Mouse (Mus musculus) T-helper 2 cell (primary cell): ENCODE measurements around the gene Dars.

Source experiments
- in situ Hi-C: fragments of 300-600 bp; cut with MboI, MseI; formaldehyde crosslinking; loops from one replicate; pipeline ENCODE4 v1.15.1; 2025; ENCODE audit warnings: high pct_unique_total_duplicates

Gene Dars

DNA sequence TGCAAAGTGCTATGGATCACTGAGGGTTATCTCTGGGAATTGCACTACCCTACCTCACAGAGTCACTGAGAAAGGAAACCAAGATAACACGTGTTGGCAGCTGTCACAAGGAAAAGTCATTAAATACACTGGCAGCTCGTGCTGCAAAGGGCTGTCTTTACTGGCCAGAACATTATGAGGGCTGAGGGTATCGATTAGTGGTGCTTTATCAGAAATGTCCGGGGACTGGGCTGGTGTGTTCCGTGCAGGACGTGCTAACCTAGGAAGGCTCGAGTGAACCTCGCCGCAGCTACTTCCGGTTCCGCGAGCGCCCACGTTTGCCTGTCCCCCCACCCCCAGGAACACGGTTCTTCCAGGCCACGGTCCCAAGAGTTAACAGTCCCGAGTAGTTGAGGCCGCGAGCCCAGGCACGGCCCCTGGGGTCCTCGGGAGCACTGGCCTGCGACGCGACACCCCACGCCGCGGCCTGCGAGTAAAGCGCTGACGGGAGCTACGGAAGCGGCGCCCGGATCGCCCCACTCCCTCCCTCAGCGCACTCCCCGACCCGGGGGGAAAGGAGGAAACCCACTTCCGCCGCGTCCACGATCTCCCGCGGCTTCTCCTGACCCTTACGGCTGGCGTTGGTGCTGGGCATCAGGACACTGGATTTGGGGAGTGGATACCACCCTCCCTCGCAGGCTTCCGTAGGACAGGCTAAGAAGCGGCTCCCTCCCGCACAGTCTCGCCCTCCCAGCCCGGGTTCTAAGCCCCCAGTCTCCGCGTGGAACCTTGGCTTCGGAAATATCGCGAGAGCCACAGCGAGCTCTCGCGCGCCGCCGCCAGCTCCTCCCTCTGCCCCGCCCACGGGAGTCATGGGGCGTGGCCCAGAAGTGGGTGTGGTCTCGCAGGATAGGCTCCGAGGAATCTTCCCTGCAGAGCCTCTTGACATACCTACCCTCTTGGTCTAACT, at the start of gene Dars:
Gene Dars, minus strand, starts transcription at position 785 of the 949 bp plus-strand sequence.
- in situ Hi-C loops = no loop called here

- in situ Hi-C loops = loop anchor here (5.0 kb wide), 1 partner anchor 75 kb away; no protein-coding TSS in a partner anchor
Measured at GRCm38 (mm10) chr1:128466828-128467227, 49.7 kb upstream of the Dars start.

DNA sequence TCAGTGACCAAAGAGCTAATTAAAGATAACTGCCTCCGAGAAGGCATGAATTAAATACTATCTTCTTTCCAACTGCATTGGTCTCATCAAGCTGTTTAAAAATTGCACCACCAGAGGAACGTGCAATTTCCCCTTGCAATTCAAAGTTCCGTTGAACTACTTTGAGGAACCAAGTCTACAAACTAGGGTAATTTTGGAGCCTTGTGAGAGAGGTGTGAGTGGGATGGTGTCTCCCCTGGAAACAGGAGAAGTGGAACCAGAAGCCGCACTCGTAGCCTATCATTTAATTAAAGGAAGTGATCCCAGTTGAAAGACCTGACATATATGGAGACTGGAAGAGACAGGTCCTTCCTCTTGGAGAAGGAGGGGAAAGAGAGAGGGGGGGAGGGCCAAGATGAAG, 46.3 kb upstream of the Dars start:
- in situ Hi-C loops = no loop called here

GRCm38 (mm10) chr1:128462389-128462788, 45.2 kb upstream of the Dars start:
- in situ Hi-C loops = no loop called here

DNA sequence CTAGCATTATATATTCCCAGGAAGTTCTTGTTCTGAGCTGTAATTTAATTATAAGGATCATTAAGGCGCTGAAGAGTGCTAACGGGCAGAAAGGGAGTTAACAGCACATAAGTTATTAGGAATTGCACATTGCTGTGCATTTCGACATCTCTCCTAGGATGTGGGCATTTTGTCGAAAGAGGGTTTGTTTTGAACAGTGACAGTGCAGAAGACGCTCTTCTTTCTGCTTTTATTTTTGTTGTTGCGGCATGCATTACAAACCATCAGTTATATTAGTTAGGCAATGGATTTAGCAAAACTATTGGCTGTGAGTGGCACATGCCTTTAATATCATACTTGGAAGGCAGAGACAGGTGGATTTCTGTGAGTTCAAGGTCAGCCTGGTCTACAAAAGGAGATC, 43.6 kb upstream of the Dars start:
- in situ Hi-C loops = no loop called here

DNA sequence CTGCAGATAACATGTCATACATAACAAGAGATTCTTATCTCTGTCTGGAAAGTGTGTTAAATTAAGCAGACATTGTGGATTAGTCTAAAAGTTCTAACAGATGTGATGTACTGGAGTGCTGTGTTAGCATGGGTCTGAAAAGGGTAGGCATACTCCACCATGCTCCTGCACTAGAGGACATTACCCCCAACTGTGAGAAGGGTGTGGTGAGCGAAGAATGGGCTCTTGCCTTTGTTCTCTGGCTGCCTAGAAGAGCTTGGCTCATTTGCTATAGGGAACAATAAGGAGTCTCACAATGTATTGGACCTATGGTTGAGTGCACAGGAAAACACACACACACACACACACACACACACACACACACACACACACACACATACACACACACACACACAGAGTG, 42.3 kb upstream of the Dars start:
- in situ Hi-C loops = no loop called here

- in situ Hi-C loops = no loop called here
Measured at GRCm38 (mm10) chr1:128459011-128459410, 41.8 kb upstream of the Dars start.

DNA sequence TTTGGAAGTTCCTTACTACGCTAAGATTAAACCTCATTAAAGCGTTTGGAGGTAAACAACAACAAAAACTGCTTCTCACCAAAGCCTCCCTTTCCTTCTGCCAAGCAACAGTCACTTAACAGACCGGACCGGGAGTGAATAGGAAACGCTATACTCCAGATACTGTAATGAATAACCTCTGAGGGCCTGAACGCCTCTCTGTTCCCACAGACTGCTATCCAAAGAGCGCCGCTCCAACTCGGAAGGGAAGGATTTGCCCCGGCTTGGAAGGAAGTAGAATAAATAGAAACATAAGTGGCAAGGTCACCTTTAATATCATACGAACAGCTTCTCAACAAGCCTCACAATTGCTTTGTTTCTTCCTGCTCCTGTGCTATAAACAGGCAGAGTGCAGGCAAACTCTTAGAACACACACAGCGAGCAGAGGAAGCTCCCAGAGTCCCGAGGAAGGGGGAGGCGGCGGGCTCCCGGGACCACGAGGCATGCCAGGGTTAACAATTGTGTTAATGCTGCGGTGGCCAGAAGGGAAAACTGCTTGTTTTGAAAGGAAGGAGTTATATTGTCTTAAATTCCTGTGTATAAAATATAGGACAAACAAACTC, 39.8 kb upstream of the Dars start:
- in situ Hi-C loops = no loop called here

- in situ Hi-C loops = no loop called here
Measured at GRCm38 (mm10) chr1:128456271-128456670, 39.1 kb upstream of the Dars start.

DNA sequence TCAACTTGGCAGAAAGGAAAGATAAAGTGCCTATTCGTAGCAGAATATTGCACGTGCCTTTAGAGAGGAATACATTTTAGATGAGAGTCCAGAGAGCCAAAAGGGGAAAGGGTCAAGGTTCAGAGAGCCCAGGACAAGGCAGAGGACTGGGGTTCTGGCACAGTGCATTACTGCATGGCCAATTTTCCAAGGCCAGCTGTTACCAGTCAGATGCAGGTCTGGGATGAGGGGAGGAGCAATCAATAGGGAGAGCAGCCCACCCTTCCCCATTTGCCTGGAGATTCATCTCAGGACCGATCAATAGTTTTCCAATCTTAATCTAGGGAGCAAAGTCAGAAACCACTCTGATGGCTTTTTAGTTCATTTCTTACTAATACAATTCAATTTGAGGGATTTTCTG, 35.0 kb upstream of the Dars start:
- in situ Hi-C loops = no loop called here

- in situ Hi-C loops = no loop called here
Measured at GRCm38 (mm10) chr1:128451183-128451582, 34.0 kb upstream of the Dars start.

DNA sequence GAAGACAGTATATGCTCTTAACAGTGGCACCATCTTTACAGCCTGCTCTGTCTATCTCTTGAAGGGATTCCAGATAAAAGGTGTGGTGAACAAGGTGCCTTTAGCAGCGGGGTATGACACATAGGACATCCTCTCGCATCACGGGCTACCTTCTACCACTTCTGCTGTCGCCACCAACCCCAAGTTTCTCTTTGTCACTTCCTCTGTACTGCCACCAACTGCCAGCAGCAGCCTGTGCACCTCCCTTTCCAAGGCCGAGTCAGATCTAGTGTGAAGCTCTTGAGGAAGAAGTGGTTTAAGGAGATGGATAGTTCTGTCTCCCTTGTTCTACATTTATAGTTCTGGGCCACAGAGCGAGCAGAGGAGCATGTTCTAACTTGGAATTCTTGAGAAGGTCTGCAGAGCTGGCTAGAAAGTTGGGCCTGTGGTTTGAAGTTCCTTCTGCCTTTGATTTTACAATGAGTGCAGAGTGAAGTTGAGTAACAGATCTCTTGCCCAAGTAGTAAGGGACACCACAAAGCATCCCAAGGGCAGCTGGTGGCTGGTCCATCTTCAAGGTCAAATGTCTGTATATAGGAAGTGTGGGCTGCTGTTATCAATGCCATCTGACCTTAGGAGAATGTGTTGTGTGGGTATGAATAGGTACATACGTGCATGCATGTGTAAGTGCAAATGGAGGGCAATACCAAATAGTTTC, 30.2 kb upstream of the Dars start:
- in situ Hi-C loops = no loop called here

DNA sequence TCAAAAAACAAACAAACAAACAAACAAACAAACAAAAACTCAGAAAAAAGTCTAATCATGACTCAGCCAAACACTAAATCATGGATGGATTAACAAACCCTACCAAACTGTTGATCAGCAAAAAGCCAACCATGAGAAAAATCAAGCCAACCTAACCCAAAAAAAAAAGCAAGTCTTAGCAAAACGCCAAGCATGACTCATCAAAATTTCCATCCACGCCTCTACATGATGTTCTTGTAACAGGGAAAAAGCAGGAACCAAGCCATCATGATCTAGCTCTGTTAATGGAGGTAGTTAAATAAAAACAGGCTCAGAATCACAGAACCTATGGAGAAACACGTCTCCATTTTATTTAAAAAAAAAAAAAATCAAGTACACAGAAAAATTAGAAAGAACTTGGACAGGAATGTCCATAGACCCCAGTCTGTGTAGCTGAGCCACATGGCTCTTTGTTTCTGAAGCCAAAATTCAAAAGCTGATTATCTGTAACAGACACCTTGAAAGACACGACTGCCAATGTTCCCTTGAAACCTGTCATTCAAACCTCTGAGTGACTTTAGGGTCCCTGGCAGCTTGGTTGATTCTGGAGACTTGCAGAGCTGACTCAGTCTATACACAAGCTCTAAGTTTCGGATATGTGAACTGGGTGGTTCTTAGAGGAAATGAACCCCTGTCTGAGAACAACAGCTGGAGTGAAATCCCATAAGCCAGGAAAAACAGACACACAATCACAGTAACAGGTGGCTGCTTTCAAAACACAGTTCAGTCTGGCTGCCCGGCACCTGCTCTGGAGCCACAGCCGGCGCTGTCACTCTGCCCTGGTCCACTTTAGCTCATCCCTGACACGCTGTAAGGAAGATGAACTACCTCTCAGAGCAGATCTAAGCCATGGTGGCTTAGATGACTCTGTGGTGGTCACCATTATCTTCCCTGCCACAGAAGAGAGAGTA, 27.0 kb upstream of the Dars start:
- in situ Hi-C loops = no loop called here

DNA sequence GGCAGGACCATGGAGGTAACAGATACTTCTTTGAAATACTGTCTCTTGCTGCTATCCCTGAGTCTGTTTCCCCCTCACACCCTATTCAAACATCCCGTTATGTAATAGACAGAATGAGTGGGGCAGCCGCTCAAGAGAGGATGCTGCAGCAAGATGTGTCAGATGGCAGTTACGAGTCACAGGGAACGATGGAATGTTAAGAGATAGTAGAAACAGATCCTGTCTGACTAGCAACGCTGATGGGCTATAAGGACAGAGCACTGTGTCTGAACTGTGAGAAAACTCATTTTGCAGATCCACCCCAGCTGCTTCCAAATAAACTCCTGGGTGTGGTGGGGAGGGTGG, 23.9 kb upstream of the Dars start:
- in situ Hi-C loops = no loop called here

- in situ Hi-C loops = no loop called here
Measured at GRCm38 (mm10) chr1:128440386-128441128, 23.4 kb upstream of the Dars start.

- in situ Hi-C loops = no loop called here
Measured at GRCm38 (mm10) chr1:128439618-128440017, 22.4 kb upstream of the Dars start.

DNA sequence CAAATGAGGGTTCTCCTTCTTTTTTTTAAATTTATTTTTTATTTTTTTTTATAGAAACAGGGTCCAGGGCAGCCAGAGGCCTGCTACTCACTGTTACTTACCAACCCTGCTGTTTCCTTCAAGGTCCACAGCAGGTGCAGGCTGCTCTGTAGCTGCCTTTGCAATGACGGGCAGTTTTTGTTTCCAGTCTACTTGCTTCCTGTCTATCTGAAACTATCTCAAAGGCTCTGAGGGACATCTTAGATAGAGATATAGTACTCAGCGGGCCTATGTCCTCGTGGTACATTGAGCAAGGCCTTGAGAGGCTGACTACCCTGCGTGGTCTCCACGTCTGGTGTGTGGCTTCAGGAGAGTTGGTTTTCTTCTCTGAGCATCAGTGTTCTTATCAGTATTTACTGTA, 21.4 kb upstream of the Dars start:
- in situ Hi-C loops = no loop called here

DNA sequence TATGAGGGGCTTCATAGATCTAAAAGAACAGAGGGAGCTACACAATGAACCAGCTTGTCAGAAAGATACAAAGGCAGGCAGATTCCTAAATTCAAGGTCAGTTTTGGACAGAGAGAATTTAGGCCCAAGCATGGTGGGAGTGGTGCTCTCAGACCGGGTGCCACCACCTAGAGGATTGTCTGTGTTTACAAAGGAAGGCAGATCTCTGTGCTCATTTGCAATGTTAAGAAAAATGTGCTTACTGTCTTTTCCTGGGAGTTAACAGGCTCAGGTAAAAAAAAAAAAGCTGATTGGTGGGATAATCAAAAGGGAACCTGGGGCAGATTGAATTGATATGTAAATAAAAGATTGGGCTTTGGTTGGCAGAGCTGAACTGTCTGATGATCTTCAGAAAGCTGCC, 20.1 kb upstream of the Dars start:
- in situ Hi-C loops = no loop called here

DNA sequence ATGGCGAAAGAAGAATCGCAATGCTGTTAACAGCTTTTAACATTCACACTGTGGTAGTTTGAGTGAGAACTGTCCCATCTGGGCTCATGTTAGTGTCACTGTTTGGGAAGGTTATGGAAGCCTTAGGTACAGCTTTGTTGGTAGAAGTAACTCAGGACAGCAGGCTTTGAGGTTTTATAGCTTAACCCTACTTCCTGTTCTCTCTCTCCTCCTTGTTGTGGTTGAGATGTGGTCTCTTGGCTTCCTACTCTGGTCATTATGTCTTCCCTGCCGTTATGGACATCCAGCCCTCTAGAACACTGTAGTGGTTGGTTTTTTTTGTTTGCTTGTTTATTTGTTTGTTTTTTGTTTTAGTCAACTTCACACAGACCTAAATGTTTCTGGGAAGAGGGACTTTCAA, 18.8 kb upstream of the Dars start:
- in situ Hi-C loops = no loop called here

- in situ Hi-C loops = no loop called here
Measured at GRCm38 (mm10) chr1:128435551-128435950, 18.4 kb upstream of the Dars start.

DNA sequence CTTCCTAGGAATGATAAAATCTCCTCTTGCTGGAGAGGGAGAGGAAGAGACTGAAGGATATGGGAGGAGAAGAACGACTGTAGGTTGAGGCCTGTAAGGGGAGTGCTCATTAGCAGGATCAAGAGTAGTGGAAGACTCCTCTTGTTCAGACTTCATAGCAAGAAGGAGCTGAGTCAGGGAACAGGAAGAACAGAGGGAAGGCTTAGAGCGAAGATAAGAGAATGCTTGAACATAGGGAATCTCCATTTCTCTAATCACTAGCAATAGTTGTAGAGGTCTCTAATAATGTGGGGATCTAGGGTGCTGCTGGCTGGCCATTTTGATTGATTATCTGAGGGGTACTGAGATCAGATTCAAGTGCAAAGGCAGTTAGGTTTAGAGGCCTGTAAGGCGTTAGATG, 7.8 kb upstream of the Dars start:
- in situ Hi-C loops = no loop called here
